Mouse (Mus musculus) midbrain, embryonic 13.5 days (tissue): ENCODE measurements around the gene Ptpru. TPM values are rescaled to one million over a fixed set of nuclear protein-coding genes. Genes with fewer than 3 reads are reported as not detected.

Source experiments
- ATAC-seq: fragments of 200-750 bp; cut with Nextera tagmentation; 2 replicates; pipeline ENCODE4 v1.8.0; 2017; ENCODE audit warnings: mild to moderate bottlenecking, moderate TSS enrichment, moderate library complexity
- H3K27ac ChIP-seq: fragments of 300-500 bp; sonication (generic); 2 replicates; pipeline ENCODE4 v1.5.1; 2015; ENCODE audit warnings: inconsistent platforms, mild to moderate bottlenecking, moderate library complexity
- H3K27me3 ChIP-seq: fragments of 300-500 bp; sonication (generic); 2 replicates; pipeline ENCODE4 v1.6.1; 2015; ENCODE audit warnings: mild to moderate bottlenecking, inconsistent platforms
- H3K36me3 ChIP-seq: fragments of 300-500 bp; sonication (generic); 2 replicates; pipeline ENCODE4 v1.6.1; 2015; ENCODE audit warnings: mild to moderate bottlenecking, inconsistent platforms
- H3K4me1 ChIP-seq: fragments of 300-500 bp; sonication (generic); replicated peaks from 2 replicates; pipeline ENCODE4 v1.6.1; 2015; ENCODE audit warnings: inconsistent platforms
- H3K4me2 ChIP-seq: fragments of 300-500 bp; sonication (generic); replicated peaks from 2 replicates; pipeline ENCODE4 v1.6.1; 2015; ENCODE audit warnings: moderate library complexity, mild to moderate bottlenecking, inconsistent platforms
- H3K4me3 ChIP-seq: fragments of 300-500 bp; sonication (generic); replicated peaks from 2 replicates; pipeline ENCODE4 v1.5.1; 2015; ENCODE audit warnings: mild to moderate bottlenecking, inconsistent platforms
- H3K9ac ChIP-seq: fragments of 300-500 bp; sonication (generic); replicated peaks from 2 replicates; pipeline ENCODE4 v1.6.1; 2015; ENCODE audit warnings: mild to moderate bottlenecking, inconsistent platforms
- H3K9me3 ChIP-seq: fragments of 300-500 bp; sonication (generic); 2 replicates; pipeline ENCODE4 v1.6.1; 2016; ENCODE audit warnings: mild to moderate bottlenecking, inconsistent platforms
- WGBS: fragments of 180-500 bp; shearing (Covaris S2); methylation state at CpG from one replicate; pipeline ENCODE4 v1.1.7; 2015; 5-methylcytosine and 5-hydroxymethylcytosine counted together
- polyA plus RNA-seq: library from polyadenylated mRNA; unstranded; fragments of >200 nt; fragmentation: Nextera tagmentation; extraction: Ambion mirVana; gene quantifications from 2 replicates; pipeline ENCODE4 v1.2.1, GENCODE M21; 2015

Ptpru gene
- polyA plus RNA-seq, 1 experiment from 2014 or later: 18.9 TPM

- Histone ChIP-seq H3K27me3 (no peaks in the 10 kb centered on the region), H3K4me1 (no peaks in the 10 kb centered on the region), H3K4me2 (no peak overlapping the region), H3K27ac (no peak overlapping the region), H3K9me3 (no peaks in the 10 kb centered on the region), H3K9ac (no peak overlapping the region), H3K36me3 (peaks cover 41% of the 10 kb centered on the region), H3K4me3 (no peak overlapping the region)
- 88% methylated on average over 4 of the region's 4 CpGs for WGBS
- ATAC-seq: no peak
These were observed 23.3 kb upstream of the Ptpru start for GRCm38 (mm10) chr4:131861341-131861739.

GRCm38 (mm10) chr4:131860492-131861340, 22.6 kb upstream of the Ptpru start:
- Histone ChIP-seq H3K36me3 (peaks cover 41% of the 10 kb centered on the region), H3K9me3 (no peaks in the 10 kb centered on the region), H3K27ac (no peak overlapping the region), H3K4me2 (no peak overlapping the region), H3K4me1 (no peaks in the 10 kb centered on the region), H3K27me3 (no peaks in the 10 kb centered on the region), H3K9ac (no peak overlapping the region), H3K4me3 (no peak overlapping the region)
- 0 out of 2 replicates have a peak, but pooled peaks have one; percentile 40 for ATAC-seq
- WGBS: 50% methylated on average over 15 of the region's 15 CpGs

GRCm38 (mm10) chr4:131854950-131855349, 16.9 kb upstream of the Ptpru start:
- no peak overlapping the region for H3K9ac ChIP-seq
- ATAC-seq: no peak

GRCm38 (mm10) chr4:131849986-131850638, 12.0 kb upstream of the Ptpru start:
- ATAC-seq: no peak
- 45% methylated on average over 5 of the region's 5 CpGs for WGBS
- peaks cover 4% of the 10 kb centered on the region; the same call in 1 of the 2 replicates for H3K36me3 ChIP-seq
- H3K9me3 ChIP-seq: no peaks in the 10 kb centered on the region
- H3K9ac ChIP-seq: no peak overlapping the region
- H3K4me3 ChIP-seq: no peak overlapping the region
- H3K27me3 ChIP-seq: no peaks in the 10 kb centered on the region
- H3K4me2 ChIP-seq: no peak overlapping the region
- H3K27ac ChIP-seq: peak overlapping the region; percentile 15; the same call in 1 of the 2 replicates
- peaks cover 15% of the 10 kb centered on the region for H3K4me1 ChIP-seq

More at GRCm38 (mm10) chr4:131854950-131855349, 16.9 kb upstream of the Ptpru start:
- Histone ChIP-seq H3K4me2 (no peak overlapping the region), H3K9me3 (no peaks in the 10 kb centered on the region), H3K4me1 (peaks cover 10% of the 10 kb centered on the region), H3K27me3 (no peaks in the 10 kb centered on the region), H3K27ac (no peak overlapping the region), H3K36me3 (peaks cover 15% of the 10 kb centered on the region; the same call in 1 of the 2 replicates), H3K4me3 (no peak overlapping the region)
- 85% methylated on average over 5 of the region's 5 CpGs for WGBS

- H3K27ac ChIP-seq: no peak overlapping the region
- H3K4me2 ChIP-seq: no peak overlapping the region
- H3K4me1 ChIP-seq: peaks cover 28% of the 10 kb centered on the region
- no peak overlapping the region for H3K4me3 ChIP-seq
- ATAC-seq: no peak
- no peaks in the 10 kb centered on the region for H3K9me3 ChIP-seq
- H3K36me3 ChIP-seq: 0 out of 2 replicates have a peak, but pooled peaks cover 4% of the 10 kb centered on the region
- WGBS: 87% methylated on average over 6 of the region's 6 CpGs
- no peaks in the 10 kb centered on the region for H3K27me3 ChIP-seq
- H3K9ac ChIP-seq: no peak overlapping the region
These were observed 10.0 kb upstream of the Ptpru start for GRCm38 (mm10) chr4:131848082-131848481.

- WGBS: 91% methylated on average over 8 of the region's 8 CpGs
These were observed 8.1 kb upstream of the Ptpru start for GRCm38 (mm10) chr4:131845991-131846778.

GRCm38 (mm10) chr4:131843290-131843743, 5.2 kb upstream of the Ptpru start, which contains the start of gene Mecr:
Mecr (plus strand) TSS chr4:131843470.
- WGBS: under 1% methylated on average over 37 of the region's 37 CpGs

More at GRCm38 (mm10) chr4:131845991-131846778, 8.1 kb upstream of the Ptpru start:
- Histone ChIP-seq H3K27me3 (peaks cover 10% of the 10 kb centered on the region), H3K27ac (no peak overlapping the region), H3K9me3 (no peaks in the 10 kb centered on the region), H3K4me3 (no peak overlapping the region), H3K4me2 (no peak overlapping the region), H3K36me3 (0 out of 2 replicates have a peak, but pooled peaks cover 4% of the 10 kb centered on the region), H3K4me1 (peaks cover 28% of the 10 kb centered on the region), H3K9ac (no peak overlapping the region)
- ATAC-seq: no peak

GRCm38 (mm10) chr4:131836891-131837491, 1.1 kb downstream of the Ptpru start:
- ATAC-seq: peak; percentile 46; the same call in 1 of the 2 replicates
- peaks cover 27% of the 10 kb centered on the region for H3K4me1 ChIP-seq
- no peaks in the 10 kb centered on the region for H3K36me3 ChIP-seq
- H3K4me2 ChIP-seq: peak overlapping the region; percentile 99
- WGBS: under 1% methylated on average over 62 of the region's 76 CpGs
- H3K27ac ChIP-seq: no peak overlapping the region
- peak overlapping the region; percentile 65 for H3K4me3 ChIP-seq
- peaks cover 60% of the 10 kb centered on the region for H3K27me3 ChIP-seq
- H3K9me3 ChIP-seq: no peaks in the 10 kb centered on the region
- peak overlapping the region; percentile 72 for H3K9ac ChIP-seq

More at GRCm38 (mm10) chr4:131843290-131843743, 5.2 kb upstream of the Ptpru start, which contains the start of gene Mecr:
- 0 out of 2 replicates have a peak, but pooled peaks cover 4% of the 10 kb centered on the region for H3K36me3 ChIP-seq
- H3K4me2 ChIP-seq: peak within 1 kb of the TSS; percentile 96
- H3K4me3 ChIP-seq: peak within 1 kb of the TSS; percentile 90
- H3K9ac ChIP-seq: peak within 1 kb of the TSS; percentile 79
- H3K4me1 ChIP-seq: peaks cover 16% of the 10 kb centered on the region
- H3K27ac ChIP-seq: no peak within 1 kb of the TSS
- H3K27me3 ChIP-seq: peaks cover 35% of the 10 kb centered on the region
- no peaks in the 10 kb centered on the region for H3K9me3 ChIP-seq
- ATAC-seq: peak; percentile 85

- H3K4me3 ChIP-seq: peak overlapping the region; percentile 65
- H3K4me2 ChIP-seq: peak overlapping the region; percentile 99
- peaks cover 28% of the 10 kb centered on the region for H3K4me1 ChIP-seq
- 2% methylated on average over 38 of the region's 39 CpGs for WGBS
- ATAC-seq: no peak
- peak overlapping the region; percentile 72 for H3K9ac ChIP-seq
- H3K9me3 ChIP-seq: no peaks in the 10 kb centered on the region
- H3K27me3 ChIP-seq: peaks cover 54% of the 10 kb centered on the region
- no peak overlapping the region for H3K27ac ChIP-seq
- H3K36me3 ChIP-seq: no peaks in the 10 kb centered on the region
These were observed 1.7 kb downstream of the Ptpru start for GRCm38 (mm10) chr4:131836351-131836881.

GRCm38 (mm10) chr4:131833971-131834609, 4.0 kb downstream of the Ptpru start:
- ATAC-seq: no peak
- H3K27ac ChIP-seq: no peak overlapping the region
- no peaks in the 10 kb centered on the region for H3K9me3 ChIP-seq
- H3K36me3 ChIP-seq: no peaks in the 10 kb centered on the region
- peaks cover 40% of the 10 kb centered on the region for H3K27me3 ChIP-seq
- no peak overlapping the region for H3K9ac ChIP-seq
- 27% methylated on average over 9 of the region's 9 CpGs for WGBS
- H3K4me3 ChIP-seq: no peak overlapping the region
- peaks cover 33% of the 10 kb centered on the region for H3K4me1 ChIP-seq
- H3K4me2 ChIP-seq: no peak overlapping the region
